Mouse (Mus musculus) 3134 (cell line): Measurements from ENCODE around the gene Igf1r.

Source experiments
- DNase-seq: peaks from one replicate; pipeline ENCODE4 v3.0.0-alpha.2; 2011; ENCODE audit warnings: low spot score; ENCODE audit not compliant: insufficient read length; ENCODE audit errors: extremely low read depth

Gene Igf1r

GRCm38 (mm10) chr7:67952777-67953700, at the start of gene Igf1r:
Gene Igf1r (plus strand): TSS chr7:67952827.
- DNase-seq = peak; percentile 71

GRCm38 (mm10) chr7:67906358-67906757, 46.3 kb upstream of the Igf1r start:
- DNase-seq = no peak

- DNase-seq = no peak
These were observed 44.7 kb upstream of the Igf1r start for GRCm38 (mm10) chr7:67907786-67908400.

- no peak for DNase-seq
These were observed 42.1 kb upstream of the Igf1r start for GRCm38 (mm10) chr7:67910528-67910927.

- DNase-seq = no peak
These were observed 41.7 kb upstream of the Igf1r start for GRCm38 (mm10) chr7:67910947-67911346.

- DNase-seq = no peak
These were observed 40.8 kb upstream of the Igf1r start for GRCm38 (mm10) chr7:67911841-67912240.

GRCm38 (mm10) chr7:67916960-67917359, 35.7 kb upstream of the Igf1r start:
- no peak for DNase-seq

- no peak for DNase-seq
These were observed 34.9 kb upstream of the Igf1r start for GRCm38 (mm10) chr7:67917753-67918152.

- no peak for DNase-seq
These were observed 33.2 kb upstream of the Igf1r start for GRCm38 (mm10) chr7:67919467-67919866.

- DNase-seq = no peak
These were observed 28.4 kb upstream of the Igf1r start for GRCm38 (mm10) chr7:67924215-67924614.

GRCm38 (mm10) chr7:67930132-67930531, 22.5 kb upstream of the Igf1r start:
- no peak for DNase-seq

GRCm38 (mm10) chr7:67936801-67937200, 15.8 kb upstream of the Igf1r start:
- no peak for DNase-seq

- no peak for DNase-seq
These were observed 8.8 kb upstream of the Igf1r start for GRCm38 (mm10) chr7:67943805-67944204.

GRCm38 (mm10) chr7:67946901-67947300, 5.7 kb upstream of the Igf1r start:
- DNase-seq = no peak

- DNase-seq = no peak
These were observed 2.2 kb upstream of the Igf1r start for GRCm38 (mm10) chr7:67950346-67950814.

- peak; percentile 83 for DNase-seq
These were observed 1.7 kb upstream of the Igf1r start for GRCm38 (mm10) chr7:67950815-67951531.

- peak; percentile 86 for DNase-seq
These were observed 1.0 kb upstream of the Igf1r start for GRCm38 (mm10) chr7:67951532-67952035.

- peak; percentile 84 for DNase-seq
These were observed 468 bp upstream of the Igf1r start for GRCm38 (mm10) chr7:67952036-67952681.

GRCm38 (mm10) chr7:67953764-67954242, 1.2 kb downstream of the Igf1r start:
- peak; percentile 57 for DNase-seq

GRCm38 (mm10) chr7:67954591-67955185, 2.1 kb downstream of the Igf1r start:
- no peak for DNase-seq
